Mouse (Mus musculus) forebrain, embryonic 14.5 days (tissue): Measurements from ENCODE around the gene Cryl1. TPM values are rescaled to one million over a fixed set of nuclear protein-coding genes. Genes with fewer than 3 reads are reported as not detected.

Experiments used
- ATAC-seq: fragments of 200-750 bp; cut with Nextera tagmentation; 2 replicates; pipeline ENCODE4 v1.8.0; 2017; ENCODE audit warnings: mild to moderate bottlenecking, moderate library complexity
- DNase-seq: peaks from one replicate; pipeline ENCODE4 v3.0.0-alpha.2; 2015; ENCODE audit warnings: low spot score
- H3K27ac ChIP-seq: fragments of 300-500 bp; sonication (generic); 2 replicates; pipeline ENCODE4 v1.5.1; 2014; ENCODE audit warnings: low read depth, mild to moderate bottlenecking, control low read depth, low read length, moderate library complexity
- H3K27me3 ChIP-seq: fragments of 300-500 bp; sonication (generic); replicated peaks from 2 replicates; pipeline ENCODE4 v1.6.1; 2014; ENCODE audit warnings: low read length, control low read depth, mixed read lengths; ENCODE audit not compliant: control insufficient read depth, insufficient read depth
- H3K36me3 ChIP-seq: fragments of 300-500 bp; sonication (generic); 2 replicates; pipeline ENCODE4 v1.6.1; 2014; ENCODE audit warnings: low read length, control low read depth; ENCODE audit not compliant: control insufficient read depth, insufficient read depth
- H3K4me1 ChIP-seq: fragments of 300-500 bp; sonication (generic); 2 replicates; pipeline ENCODE4 v1.6.1; 2014; ENCODE audit warnings: antibody characterized with exemption, low read length, control low read depth; ENCODE audit not compliant: control insufficient read depth, insufficient read depth
- H3K4me2 ChIP-seq: fragments of 300-500 bp; sonication (generic); 2 replicates; pipeline ENCODE4 v1.6.1; 2014; ENCODE audit warnings: mild to moderate bottlenecking, control low read depth, low read length
- H3K4me3 ChIP-seq: fragments of 300-500 bp; sonication (generic); 2 replicates; pipeline ENCODE4 v1.5.1; 2014; ENCODE audit warnings: low read depth, low read length, control low read depth
- H3K9ac ChIP-seq: fragments of 300-500 bp; sonication (generic); 2 replicates; pipeline ENCODE4 v1.6.1; 2014; ENCODE audit warnings: mild to moderate bottlenecking, low read length, control low read depth, moderate library complexity
- H3K9me3 ChIP-seq: fragments of 300-500 bp; sonication (generic); replicated peaks from 2 replicates; pipeline ENCODE4 v1.6.1; 2016; ENCODE audit warnings: low read length, control low read depth, mixed read lengths; ENCODE audit not compliant: control insufficient read depth
- WGBS: fragments of 180-500 bp; shearing (Covaris S2); extraction: QIAGEN DNeasy Blood & Tissue Kit; methylation state at CpG from one replicate; pipeline ENCODE4 v1.1.7; 2014; 5-methylcytosine and 5-hydroxymethylcytosine counted together
- polyA plus RNA-seq: library from polyadenylated mRNA; unstranded; fragments of >200 nt; fragmentation: Nextera tagmentation; extraction: Ambion mirVana; gene quantifications from 2 replicates; pipeline ENCODE4 v1.2.1, GENCODE M21; 2014

The Cryl1 gene
- polyA plus RNA-seq, 1 experiment from 2014 or later = 9.0 TPM

DNA sequence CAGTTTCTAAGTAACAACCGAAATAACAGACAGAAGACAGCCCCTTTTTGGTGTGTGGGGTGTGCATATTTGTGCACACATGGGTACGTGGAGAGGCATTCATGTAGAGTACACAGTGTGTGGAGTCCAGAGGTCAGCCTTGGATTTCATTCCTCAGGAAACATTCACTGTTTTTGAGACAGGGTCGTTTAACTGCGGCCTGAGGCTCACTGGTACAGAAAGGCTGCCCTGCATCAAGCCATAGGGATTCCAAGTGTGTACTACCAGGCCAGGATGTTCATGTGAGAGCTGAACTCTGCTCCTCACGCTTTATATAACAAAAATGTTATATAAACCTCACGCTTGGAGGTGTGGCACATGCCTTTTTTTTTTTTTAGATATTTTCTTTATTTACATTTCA lies 34.5 kb downstream of the Cryl1 start:
- Histone ChIP-seq H3K9ac (no peak overlapping the region), H3K27ac (no peak overlapping the region), H3K9me3 (no peaks in the 10 kb centered on the region), H3K4me3 (no peak overlapping the region), H3K36me3 (no peaks in the 10 kb centered on the region), H3K4me1 (0 out of 2 replicates have a peak, but pooled peaks cover 2% of the 10 kb centered on the region), H3K27me3 (no peaks in the 10 kb centered on the region), H3K4me2 (no peak overlapping the region)
- DNase-seq (no peak), ATAC-seq (no peak)
- WGBS = 86% methylated on average over 6 of the region's 6 CpGs

- Histone ChIP-seq H3K4me3 (no peak overlapping the region), H3K27me3 (no peaks in the 10 kb centered on the region), H3K4me1 (0 out of 2 replicates have a peak, but pooled peaks cover 2% of the 10 kb centered on the region), H3K9ac (no peak overlapping the region), H3K27ac (no peak overlapping the region), H3K4me2 (peak overlapping the region; percentile 25; the same call in 1 of the 2 replicates), H3K9me3 (no peaks in the 10 kb centered on the region), H3K36me3 (no peaks in the 10 kb centered on the region)
- DNase-seq (peak; percentile 82), ATAC-seq (peak; percentile 68; the same call in 1 of the 2 replicates)
- 3% methylated on average over 19 of the region's 31 CpGs for WGBS
These were observed 35.3 kb downstream of the Cryl1 start for GRCm38 (mm10) chr14:57362726-57363660.

DNA sequence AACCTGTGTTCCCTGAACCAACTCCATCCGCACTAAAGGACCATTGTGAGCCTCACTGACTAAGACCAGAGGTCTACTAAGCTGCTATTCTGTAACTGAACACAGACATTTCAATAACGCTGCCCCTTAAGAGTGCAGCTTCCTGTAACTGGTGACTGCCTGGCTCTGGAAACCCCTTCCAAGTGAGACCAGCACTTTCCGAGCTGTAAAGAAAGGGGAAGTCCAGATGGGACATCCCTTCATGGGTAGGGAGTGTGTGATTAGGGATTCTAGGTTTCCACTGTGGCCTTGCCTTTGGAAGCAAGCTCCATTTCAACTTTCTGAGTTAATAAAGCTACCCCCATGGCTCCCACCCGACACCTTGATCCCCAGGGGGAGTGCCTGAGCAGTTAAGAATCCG lies 41.3 kb downstream of the Cryl1 start:
- no peaks in the 10 kb centered on the region for H3K9me3 ChIP-seq
- H3K27me3 ChIP-seq = no peaks in the 10 kb centered on the region
- H3K4me2 ChIP-seq = no peak overlapping the region
- 79% methylated on average over 5 of the region's 5 CpGs for WGBS
- no peak overlapping the region for H3K27ac ChIP-seq
- DNase-seq (no peak), ATAC-seq (no peak)
- no peaks in the 10 kb centered on the region for H3K36me3 ChIP-seq
- no peak overlapping the region for H3K9ac ChIP-seq
- no peaks in the 10 kb centered on the region for H3K4me1 ChIP-seq
- H3K4me3 ChIP-seq = no peak overlapping the region

- no peaks in the 10 kb centered on the region for H3K27me3 ChIP-seq
- no peak overlapping the region for H3K4me3 ChIP-seq
- no peak for ATAC-seq
- no peak for DNase-seq
- 81% methylated on average over 7 of the region's 7 CpGs for WGBS
- no peak overlapping the region for H3K4me2 ChIP-seq
- no peaks in the 10 kb centered on the region for H3K9me3 ChIP-seq
- H3K36me3 ChIP-seq = no peaks in the 10 kb centered on the region
- H3K4me1 ChIP-seq = no peaks in the 10 kb centered on the region
- H3K27ac ChIP-seq = no peak overlapping the region
- no peak overlapping the region for H3K9ac ChIP-seq
These were observed 46.7 kb downstream of the Cryl1 start for GRCm38 (mm10) chr14:57351521-57352235.

- no peaks in the 10 kb centered on the region for H3K9me3 ChIP-seq
- ATAC-seq (no peak), DNase-seq (no peak)
- H3K4me3 ChIP-seq = no peak overlapping the region
- H3K9ac ChIP-seq = no peak overlapping the region
- WGBS = 89% methylated on average over 10 of the region's 10 CpGs
- H3K27ac ChIP-seq = no peak overlapping the region
- H3K27me3 ChIP-seq = no peaks in the 10 kb centered on the region
- no peaks in the 10 kb centered on the region for H3K36me3 ChIP-seq
- H3K4me2 ChIP-seq = no peak overlapping the region
- H3K4me1 ChIP-seq = no peaks in the 10 kb centered on the region
These were observed 48.4 kb downstream of the Cryl1 start for GRCm38 (mm10) chr14:57349955-57350354.

GRCm38 (mm10) chr14:57348155-57348554 lies 50.2 kb downstream of the Cryl1 start:
- ATAC-seq (no peak), DNase-seq (no peak)
- H3K9me3 ChIP-seq = no peaks in the 10 kb centered on the region
- no peak overlapping the region for H3K4me2 ChIP-seq
- WGBS = 69% methylated on average over 4 of the region's 4 CpGs
- H3K27me3 ChIP-seq = no peaks in the 10 kb centered on the region
- no peak overlapping the region for H3K9ac ChIP-seq
- no peaks in the 10 kb centered on the region for H3K4me1 ChIP-seq
- H3K36me3 ChIP-seq = no peaks in the 10 kb centered on the region
- H3K27ac ChIP-seq = no peak overlapping the region
- no peak overlapping the region for H3K4me3 ChIP-seq

GRCm38 (mm10) chr14:57346135-57346534 lies 52.2 kb downstream of the Cryl1 start:
- H3K4me3 ChIP-seq = no peak overlapping the region
- no peaks in the 10 kb centered on the region for H3K27me3 ChIP-seq
- H3K4me2 ChIP-seq = no peak overlapping the region
- H3K36me3 ChIP-seq = no peaks in the 10 kb centered on the region
- H3K9me3 ChIP-seq = no peaks in the 10 kb centered on the region
- ATAC-seq = no peak
- WGBS = 89% methylated on average over 3 of the region's 3 CpGs
- H3K27ac ChIP-seq = no peak overlapping the region
- H3K4me1 ChIP-seq = no peaks in the 10 kb centered on the region
- H3K9ac ChIP-seq = no peak overlapping the region
- no peak for DNase-seq

DNA sequence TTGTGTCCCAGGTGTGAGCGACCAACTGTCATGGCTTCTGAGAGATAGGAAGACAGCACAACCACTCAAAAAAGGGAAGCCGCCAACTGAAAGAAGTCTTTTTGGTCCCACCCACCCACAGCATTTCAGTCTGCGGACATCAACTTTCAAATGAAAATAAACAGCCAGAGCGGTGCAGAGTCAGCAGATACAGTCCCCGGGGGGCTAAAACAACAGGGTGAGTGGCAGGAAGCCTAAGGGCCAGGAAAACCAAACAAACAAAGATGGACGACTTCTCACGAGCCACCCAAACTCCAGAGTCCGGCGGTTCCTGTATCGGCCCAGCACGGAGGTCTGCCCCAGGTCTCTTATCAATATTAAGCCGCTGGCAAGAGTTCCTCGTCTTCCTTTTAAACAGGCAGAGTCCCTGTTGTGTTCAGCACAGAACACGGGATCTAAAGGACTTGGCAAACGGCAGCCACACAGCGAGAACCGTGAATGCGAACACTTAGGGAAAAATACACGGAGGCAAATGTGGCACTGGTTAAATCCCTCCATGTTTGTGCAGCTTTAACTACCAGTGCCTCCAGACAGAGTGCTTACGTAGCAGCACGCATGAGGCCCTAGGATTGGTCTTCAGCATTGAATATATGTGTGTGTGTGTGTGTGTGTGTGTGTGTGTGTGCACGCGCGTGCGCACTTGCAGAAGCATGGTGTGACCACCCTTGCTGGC lies 53.4 kb downstream of the Cryl1 start:
- no peaks in the 10 kb centered on the region for H3K27me3 ChIP-seq
- H3K9ac ChIP-seq = no peak overlapping the region
- ATAC-seq (no peak), DNase-seq (no peak)
- WGBS = 88% methylated on average over 25 of the region's 25 CpGs
- H3K4me1 ChIP-seq = no peaks in the 10 kb centered on the region
- no peaks in the 10 kb centered on the region for H3K9me3 ChIP-seq
- H3K36me3 ChIP-seq = no peaks in the 10 kb centered on the region
- no peak overlapping the region for H3K4me3 ChIP-seq
- H3K4me2 ChIP-seq = no peak overlapping the region
- H3K27ac ChIP-seq = no peak overlapping the region
